Mouse (Mus musculus) adrenal gland, postnatal 4 days (tissue): ENCODE data around the gene Stk39. TPM values are rescaled to one million over a fixed set of nuclear protein-coding genes. Genes with fewer than 3 reads are reported as not detected.
"Not testable (repeated sequence)": the region's sequence is repeated elsewhere in the genome, so short reads cannot be mapped to it uniquely, and the experiment has no call there.

Source experiments
- DNase-seq, 2 experiments: peaks; one replicate each; pipeline ENCODE4 v3.0.0; 2021 to 2022; ENCODE audit warnings: low spot score in 2 of 2, mixed read lengths in 2 of 2
- total RNA-seq, 2 experiments: library from RNA; stranded (reverse); gene quantifications; 2 replicates each; pipeline ENCODE4 v1.2.3; 2021

Gene Stk39
- total RNA-seq, 2 experiments from 2014 or later = 94.9 to 96.1 TPM

- no peak for DNase-seq
Measured at GRCm38 (mm10) chr2:68244556-68244955, 227.5 kb downstream of the Stk39 start.

GRCm38 (mm10) chr2:68243879-68244553 lies 228.1 kb downstream of the Stk39 start:
- DNase-seq = no peak

- no peak for DNase-seq
Measured at GRCm38 (mm10) chr2:68243273-68243672, 228.8 kb downstream of the Stk39 start.

- DNase-seq = no peak
Measured at GRCm38 (mm10) chr2:68242069-68242468, 230.0 kb downstream of the Stk39 start.

GRCm38 (mm10) chr2:68241640-68242039 lies 230.4 kb downstream of the Stk39 start:
- DNase-seq = no peak

GRCm38 (mm10) chr2:68239415-68239814 lies 232.7 kb downstream of the Stk39 start:
- not testable (repeated sequence) for DNase-seq

- DNase-seq = no peak
Measured at GRCm38 (mm10) chr2:68232929-68233328, 239.1 kb downstream of the Stk39 start.

GRCm38 (mm10) chr2:68229872-68230271 lies 242.2 kb downstream of the Stk39 start:
- DNase-seq = no peak

GRCm38 (mm10) chr2:68229081-68229480 lies 243.0 kb downstream of the Stk39 start:
- no peak for DNase-seq

GRCm38 (mm10) chr2:68222227-68222873 lies 249.7 kb downstream of the Stk39 start:
- DNase-seq = no peak

- DNase-seq = no peak
Measured at GRCm38 (mm10) chr2:68221226-68221625, 250.8 kb downstream of the Stk39 start.

GRCm38 (mm10) chr2:68219823-68220222 lies 252.2 kb downstream of the Stk39 start:
- no peak for DNase-seq

- no peak for DNase-seq
Measured at GRCm38 (mm10) chr2:68215176-68215575, 256.9 kb downstream of the Stk39 start.

- no peak for DNase-seq
Measured at GRCm38 (mm10) chr2:68214400-68214799, 257.7 kb downstream of the Stk39 start.

GRCm38 (mm10) chr2:68211443-68211842 lies 260.6 kb downstream of the Stk39 start:
- DNase-seq = no peak

- DNase-seq = no peak
Measured at GRCm38 (mm10) chr2:68196245-68196644, 275.8 kb downstream of the Stk39 start.

GRCm38 (mm10) chr2:68194444-68194843 lies 277.6 kb downstream of the Stk39 start:
- DNase-seq = no peak

GRCm38 (mm10) chr2:68193465-68193837 lies 278.6 kb downstream of the Stk39 start:
- no peak for DNase-seq

- DNase-seq = no peak
Measured at GRCm38 (mm10) chr2:68192605-68193464, 279.2 kb downstream of the Stk39 start.

- no peak for DNase-seq
Measured at GRCm38 (mm10) chr2:68176425-68176824, 295.6 kb downstream of the Stk39 start.

GRCm38 (mm10) chr2:68171306-68171705 lies 300.8 kb downstream of the Stk39 start:
- no peak for DNase-seq

- DNase-seq = no peak
Measured at GRCm38 (mm10) chr2:68162012-68162411, 310.1 kb downstream of the Stk39 start.
